11 mouse cellular contexts compared by ENCODE assay signal in genomic region chr9:77986153-77986795, GRCm38 (mm10).
A peak's percentile ranks its signal among the peaks of the same experiment; 100 is the strongest.
DNase-seq lines count a peak whose midpoint lies in the region; ATAC-seq and TF ChIP-seq lines count a peak whose summit lies in the region.
"Had no signal": no experiment of that assay in that cellular context is flagged by ENCODE, and none has a peak within 500 bp of the region (broad histone marks: within the 10 kb centered on the region; RNA-seq: fewer than 3 reads in every experiment).

No protein-coding gene starts in this region.

- H3K36me3 ChIP-seq in heart, postnatal 0 days (replicated peaks; ENCODE audit: control insufficient read depth, insufficient read depth, low read length): peaks cover 38% of the 10 kb centered on the region

- H3K9ac ChIP-seq in heart, postnatal 0 days (replicated peaks; ENCODE audit: low read depth, low read length): no peak overlapping the region
- H3K9ac ChIP-seq: liver, embryonic 15.5 days had no signal

- H3K27me3 ChIP-seq in heart, postnatal 0 days (ENCODE audit: control insufficient read depth, insufficient read depth, low read length): no peaks in the 10 kb centered on the region
- H3K27me3 ChIP-seq: liver, embryonic 15.5 days had no signal

- peaks cover 14% of the 10 kb centered on the region; the same call in 1 of the 2 replicates for H3K4me1 ChIP-seq in heart, postnatal 0 days (ENCODE audit: control insufficient read depth, insufficient read depth)

- WGBS in heart, postnatal 0 days: 39% methylated on average over 8 of the region's 8 CpGs

- TF ChIP-seq POLR2A in brain, embryonic 14.5 days (IDR thresholded peaks at IDR 0.05; ENCODE audit: borderline replicate concordance, extremely low read depth, insufficient read depth, insufficient read length, poor library complexity, severe bottlenecking): no peak

- H3K27ac ChIP-seq in layer of hippocampus, adult 2 months: peak overlapping the region; percentile 47; the same call in 1 of the 2 replicates
- H3K27ac ChIP-seq in heart, postnatal 0 days (ENCODE audit: low read depth): peak overlapping the region; percentile 72
- H3K27ac ChIP-seq: liver, embryonic 15.5 days had no signal

- no peak overlapping the region for H3K4me3 ChIP-seq in layer of hippocampus, adult 2 months
- H3K4me3 ChIP-seq in heart, postnatal 0 days (ENCODE audit: low read depth, low read length): no peak overlapping the region
- H3K4me3 ChIP-seq: liver, embryonic 15.5 days had no signal

- peak; percentile 44 to 51 for DNase-seq in cerebellum, postnatal 10 days
- no peak for DNase-seq in cerebellum, adult 8-10 months
- no peak for DNase-seq in layer of hippocampus, adult 2 months (ENCODE audit: low spot score in 2 of 2)
- no peak for DNase-seq in layer of hippocampus, postnatal 36 days
- peak; percentile 81 for DNase-seq in brain, embryonic 14.5 days (ENCODE audit: low read depth)
- DNase-seq in heart, postnatal 0 days (ENCODE audit: low spot score): peak; percentile 77
- DNase-seq in spleen, postnatal 14 days (ENCODE audit: low spot score in 2 of 2): no peak
- DNase-seq in embryo, embryonic 9.5 days (ENCODE audit: extremely low spot score): no peak
- DNase-seq: lung, postnatal 36 days had no signal

- TF ChIP-seq CTCF in layer of hippocampus, adult 2 months (conservative IDR thresholded peaks at IDR 0.05): no peak
- TF ChIP-seq CTCF in brain, embryonic 14.5 days (IDR thresholded peaks at IDR 0.05; ENCODE audit: borderline replicate concordance, extremely low read depth, insufficient read depth, insufficient read length): no peak
- TF ChIP-seq CTCF in heart, postnatal 0 days (IDR thresholded peaks at IDR 0.05; ENCODE audit: low read depth): no peak

- no peaks in the 10 kb centered on the region for H3K9me3 ChIP-seq in heart, postnatal 0 days (replicated peaks; ENCODE audit: control insufficient read depth, low read length)
- H3K9me3 ChIP-seq: liver, embryonic 15.5 days had no signal

- H3K4me2 ChIP-seq in heart, postnatal 0 days (ENCODE audit: low read depth, low read length): no peak overlapping the region
- H3K4me2 ChIP-seq: liver, embryonic 15.5 days had no signal

- peak; percentile 85 for ATAC-seq in heart, postnatal 0 days (ENCODE audit: insufficient read depth, low read depth)
- ATAC-seq: intestine, embryonic 16.5 days had no signal

- TF ChIP-seq EP300 in heart, postnatal 0 days (IDR thresholded peaks at IDR 0.05; ENCODE audit: low read depth): no peak

Comparison
In these comparisons a context has a peak if more than half of its experiments do, and no peak if none do; other contexts are left out.
1. DNase-seq: peak in cerebellum, postnatal 10 days (2 of 2), brain, embryonic 14.5 days (single experiment) and heart, postnatal 0 days (single experiment); none in cerebellum, adult 8-10 months (single experiment), layer of hippocampus, adult 2 months (0 of 2), layer of hippocampus, postnatal 36 days (0 of 2), spleen, postnatal 14 days (0 of 2) and embryo, embryonic 9.5 days (single experiment).